ENCODE assay signal across 8 mouse cellular contexts in the genomic region with DNA sequence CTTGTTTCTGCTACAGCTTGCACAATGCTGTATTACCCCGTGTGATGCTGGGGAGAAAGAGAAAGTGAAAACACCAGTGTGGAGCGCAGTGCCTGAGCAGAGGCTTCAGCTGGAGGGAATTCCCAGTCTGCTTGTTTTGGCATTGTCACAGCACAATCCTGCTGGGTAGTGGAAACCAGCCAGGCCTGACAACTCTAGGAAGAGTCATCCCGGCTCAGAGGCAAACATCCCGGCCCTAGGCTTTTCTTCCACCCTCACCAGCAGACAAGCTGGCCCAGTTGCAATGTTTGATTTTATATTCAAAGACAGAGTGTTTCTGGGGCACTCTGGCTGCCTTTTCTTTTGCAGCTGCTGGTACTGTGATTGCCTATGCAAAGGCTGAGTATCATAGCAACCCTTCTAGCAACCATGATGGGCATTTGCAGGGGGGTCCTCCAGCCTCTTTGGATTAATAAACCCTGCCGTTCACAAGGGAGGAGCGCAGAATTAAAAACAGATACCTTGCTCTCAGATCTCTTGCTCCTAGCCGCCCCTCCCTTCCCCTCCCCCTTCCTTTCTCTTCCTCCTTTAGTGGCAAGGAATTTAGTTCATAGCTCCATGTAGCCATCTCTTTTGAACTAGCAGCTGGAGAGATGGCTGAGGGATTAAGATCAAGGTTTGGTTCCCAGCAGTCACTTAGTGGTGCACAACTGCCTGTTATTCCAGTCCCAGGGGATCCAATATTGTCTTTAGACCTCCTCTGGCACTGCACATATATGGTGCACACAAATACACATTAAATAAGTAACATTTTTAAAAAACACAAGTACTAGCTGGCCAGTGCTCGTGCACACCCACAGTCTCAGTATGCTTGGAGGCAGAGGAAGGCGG. TPM values are rescaled to one million over a fixed set of nuclear protein-coding genes. Genes with fewer than 3 reads are reported as not detected.
DNase-seq lines count a peak whose midpoint lies in the region; ATAC-seq and TF ChIP-seq lines count a peak whose summit lies in the region.

No protein-coding gene starts in this region.

- H3K4me3 ChIP-seq in heart, embryonic 10.5 days: no peak overlapping the region
- no peak overlapping the region for H3K4me3 ChIP-seq in kidney, postnatal 0 days (replicated peaks; ENCODE audit: low read depth, low read length)
- no peak overlapping the region for H3K4me3 ChIP-seq in limb, embryonic 14.5 days (replicated peaks; ENCODE audit: low read length)
- H3K4me3 ChIP-seq in stomach, embryonic 16.5 days (replicated peaks; ENCODE audit: low read length): no peak overlapping the region

- no peak for TF ChIP-seq POLR2A in limb, embryonic 14.5 days (IDR thresholded peaks at IDR 0.05; ENCODE audit: borderline replicate concordance, extremely low read depth, insufficient read depth, insufficient read length)

- H3K4me1 ChIP-seq in heart, embryonic 10.5 days: peaks cover 9% of the 10 kb centered on the region
- H3K4me1 ChIP-seq in kidney, postnatal 0 days (replicated peaks; ENCODE audit: insufficient read depth, low read length): no peaks in the 10 kb centered on the region
- H3K4me1 ChIP-seq in limb, embryonic 14.5 days (ENCODE audit: control insufficient read depth, insufficient read depth, low read length): peaks cover 9% of the 10 kb centered on the region
- peaks cover 13% of the 10 kb centered on the region; the same call in 1 of the 2 replicates for H3K4me1 ChIP-seq in stomach, embryonic 16.5 days (ENCODE audit: control insufficient read depth, insufficient read depth, low read length)

- DNase-seq in 3T3-L1 (ENCODE audit: low read depth, low spot score): peak; percentile 99
- peak; percentile 22 to 65 for DNase-seq in adrenal gland, postnatal 4 days (ENCODE audit: low spot score in 2 of 2)
- DNase-seq in fat pad, adult 2 months (ENCODE audit: extremely low read depth, low read depth, low spot score): peak; percentile 43
- DNase-seq in heart, embryonic 10.5 days (ENCODE audit: low spot score): peak; percentile 79
- DNase-seq in kidney, postnatal 0 days (ENCODE audit: low spot score): peak; percentile 83
- DNase-seq in limb, embryonic 14.5 days (ENCODE audit: low spot score): peak; percentile 77
- DNase-seq in natural killer cell, adult 2 months (ENCODE audit: low spot score in 2 of 2): peak; percentile 40 to 49

- 0 out of 2 replicates have a peak overlapping the region, but pooled peaks have one; percentile 2 for H3K4me2 ChIP-seq in kidney, postnatal 0 days (ENCODE audit: low read length)
- no peak overlapping the region for H3K4me2 ChIP-seq in limb, embryonic 14.5 days (replicated peaks; ENCODE audit: low read depth, low read length, severe bottlenecking)
- H3K4me2 ChIP-seq in stomach, embryonic 16.5 days (ENCODE audit: low read depth, low read length): 0 out of 2 replicates have a peak overlapping the region, but pooled peaks have one; percentile 2

- H3K27me3 ChIP-seq in heart, embryonic 10.5 days (ENCODE audit: insufficient read depth, poor library complexity, severe bottlenecking): no peaks in the 10 kb centered on the region
- H3K27me3 ChIP-seq in kidney, postnatal 0 days (ENCODE audit: insufficient read depth, low read length): no peaks in the 10 kb centered on the region
- no peaks in the 10 kb centered on the region for H3K27me3 ChIP-seq in limb, embryonic 14.5 days (ENCODE audit: control insufficient read depth, insufficient read depth, low read length)
- H3K27me3 ChIP-seq in stomach, embryonic 16.5 days (ENCODE audit: control insufficient read depth, insufficient read depth, low read length): no peaks in the 10 kb centered on the region

- no peaks in the 10 kb centered on the region for H3K9me3 ChIP-seq in heart, embryonic 10.5 days
- H3K9me3 ChIP-seq in kidney, postnatal 0 days (replicated peaks; ENCODE audit: low read length): no peaks in the 10 kb centered on the region
- H3K9me3 ChIP-seq in limb, embryonic 14.5 days (ENCODE audit: control insufficient read depth, low read length): no peaks in the 10 kb centered on the region
- H3K9me3 ChIP-seq in stomach, embryonic 16.5 days (replicated peaks; ENCODE audit: control insufficient read depth, low read length): no peaks in the 10 kb centered on the region

- no peaks in the 10 kb centered on the region for H3K36me3 ChIP-seq in heart, embryonic 10.5 days
- H3K36me3 ChIP-seq in kidney, postnatal 0 days (ENCODE audit: insufficient read depth, low read length): no peaks in the 10 kb centered on the region
- H3K36me3 ChIP-seq in limb, embryonic 14.5 days (ENCODE audit: control insufficient read depth, insufficient read depth, low read length): no peaks in the 10 kb centered on the region
- no peaks in the 10 kb centered on the region for H3K36me3 ChIP-seq in stomach, embryonic 16.5 days (ENCODE audit: control insufficient read depth, insufficient read depth, low read length)

- H3K9ac ChIP-seq in kidney, postnatal 0 days (ENCODE audit: low read depth, low read length): no peak overlapping the region
- peak overlapping the region; percentile 14; the same call in 1 of the 2 replicates for H3K9ac ChIP-seq in limb, embryonic 14.5 days (ENCODE audit: low read depth, low read length, severe bottlenecking)
- H3K9ac ChIP-seq in stomach, embryonic 16.5 days (ENCODE audit: low read length): no peak overlapping the region

- TF ChIP-seq CTCF in kidney, postnatal 0 days (IDR thresholded peaks at IDR 0.05; ENCODE audit: low read depth): no peak

- 44% methylated on average over 9 of the region's 9 CpGs for WGBS in heart, embryonic 10.5 days
- WGBS in kidney, postnatal 0 days: 42% methylated on average over 9 of the region's 9 CpGs
- 21% methylated on average over 8 of the region's 9 CpGs for WGBS in limb, embryonic 14.5 days
- WGBS in stomach, embryonic 16.5 days: 46% methylated on average over 9 of the region's 9 CpGs

- peak overlapping the region; percentile 22; the same call in 1 of the 2 replicates for H3K27ac ChIP-seq in heart, embryonic 10.5 days
- peak overlapping the region; percentile 31; the same call in 1 of the 2 replicates for H3K27ac ChIP-seq in kidney, postnatal 0 days
- H3K27ac ChIP-seq in limb, embryonic 14.5 days (replicated peaks; ENCODE audit: low read depth, low read length): peak overlapping the region; percentile 35
- H3K27ac ChIP-seq in stomach, embryonic 16.5 days (ENCODE audit: low read length): peak overlapping the region; percentile 17; the same call in 1 of the 2 replicates

- ATAC-seq in kidney, postnatal 0 days (replicated peaks; ENCODE audit: low FRiP score, low read depth): no peak
- ATAC-seq in limb, embryonic 14.5 days (ENCODE audit: low FRiP score, low read depth): peak; percentile 67
- peak; percentile 56 for ATAC-seq in stomach, embryonic 16.5 days (ENCODE audit: insufficient read depth, low FRiP score)

RNA-seq across cellular contexts. Expression of a gene that starts 33.2 kb away (rescaled TPM):
- 1 to 10 TPM; 1.7 to 2.7 TPM for total RNA-seq in adrenal gland, postnatal 4 days (2021)
- 0.15 and 0.44 TPM in 2 replicates for polyA plus RNA-seq in heart, embryonic 10.5 days (2016; fragmentation: Nextera tagmentation; extraction: Ambion mirVana)
- 0.92 and 1.2 TPM in 2 replicates for polyA plus RNA-seq in kidney, postnatal 0 days (2015; fragmentation: Nextera tagmentation; extraction: Ambion mirVana)
- polyA plus RNA-seq in limb, embryonic 14.5 days (2012; rRNA removed): 2.1 and 2.2 TPM in 2 replicates
- polyA plus RNA-seq in limb, embryonic 14.5 days (2014; fragmentation: Nextera tagmentation; extraction: Ambion mirVana): 1.4 and 2.1 TPM in 2 replicates
- 1.3 and 1.6 TPM in 2 replicates for polyA plus RNA-seq in stomach, embryonic 16.5 days (2015; fragmentation: Nextera tagmentation; extraction: Ambion mirVana)

Comparison
In these comparisons a context has a peak if more than half of its experiments do, and no peak if none do; other contexts are left out.
1. DNase-seq: peak in every context shown above with its lines; median percentile 99 in 3T3-L1; 83 in kidney, postnatal 0 days; 79 in heart, embryonic 10.5 days; 77 in limb, embryonic 14.5 days; 44 in natural killer cell, adult 2 months; 44 in adrenal gland, postnatal 4 days; 43 in fat pad, adult 2 months.